Mouse (Mus musculus): ENCODE data around the gene Pitx2. TPM values are rescaled to one million over a fixed set of nuclear protein-coding genes. Genes with fewer than 3 reads are reported as not detected.
A peak's percentile ranks its signal among the peaks of the same experiment; 100 is the strongest.

Pitx2 gene
- 37.6 and 43.1 TPM in 2 replicates for polyA plus RNA-seq (2014; fragmentation: Nextera tagmentation; extraction: Ambion mirVana)

DNA sequence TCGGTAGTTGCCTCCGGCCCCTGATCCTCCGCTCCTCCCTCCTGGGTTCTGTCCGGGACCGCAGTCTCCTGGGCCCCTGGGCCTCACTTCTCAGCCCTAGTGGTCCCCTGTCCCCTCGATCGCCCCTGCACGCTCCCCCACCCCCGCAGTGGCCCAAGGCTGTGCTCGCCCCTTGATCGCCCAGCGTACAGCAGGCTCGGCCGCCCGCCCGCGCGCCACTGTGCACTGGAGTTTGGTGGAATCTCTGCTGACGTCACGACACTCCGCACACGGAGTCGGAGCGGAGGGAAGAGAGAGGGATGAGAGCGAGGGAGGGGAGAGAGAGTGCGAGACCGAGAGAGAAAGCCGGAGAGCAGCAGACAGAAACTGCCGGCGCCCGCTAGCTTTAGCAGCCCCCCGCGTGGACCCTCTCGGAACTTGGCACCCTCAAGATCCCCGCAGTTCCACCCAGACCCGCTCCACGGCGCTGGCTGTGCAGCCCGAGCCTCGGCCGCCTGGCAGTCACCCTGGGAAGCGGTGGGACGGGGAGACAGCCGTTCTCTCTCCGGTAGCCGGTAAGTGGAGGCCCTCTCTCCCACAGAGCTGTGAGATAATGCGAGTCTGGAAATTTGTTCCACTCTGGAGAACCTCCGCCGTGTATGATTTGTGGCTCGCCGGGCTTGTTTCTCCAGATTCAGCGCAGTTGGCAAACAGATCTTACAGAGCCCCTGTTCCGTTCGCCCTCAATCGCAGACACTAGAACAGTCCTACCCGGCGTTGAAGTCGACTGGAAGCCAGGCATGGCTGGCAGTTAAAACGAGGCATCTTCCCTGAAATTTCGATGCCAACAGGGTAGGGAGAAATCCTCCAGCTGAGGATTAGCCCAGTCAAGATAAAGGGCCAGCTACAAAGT, at the start of gene Pitx2:
Gene Pitx2, plus strand, starts transcription at position 270 of the 892 bp plus-strand sequence.
- H3K4me2 ChIP-seq (ENCODE audit: low read depth, severe bottlenecking), result peak within 1 kb of the TSS; percentile 59
- under 1% methylated on average over 60 of the region's 60 CpGs for WGBS
- peak within 1 kb of the TSS; percentile 56 for H3K9ac ChIP-seq (ENCODE audit: low read length)
- ATAC-seq (ENCODE audit: insufficient number of reproducible peaks, low FRiP score, low TSS enrichment, low read depth), result peak; percentile 74
- 0 out of 2 replicates have a peak within 1 kb of the TSS, but pooled peaks have one; percentile 23 for H3K27ac ChIP-seq (replicated peaks; ENCODE audit: low read depth, low read length)
- peak; percentile 79 for DNase-seq (ENCODE audit: low spot score)
- H3K4me3 ChIP-seq (ENCODE audit: low read depth, low read length), result peak within 1 kb of the TSS; percentile 36
- H3K9me3 ChIP-seq (ENCODE audit: control insufficient read depth, low read length), result no peaks in the 10 kb centered on the region
- H3K4me1 ChIP-seq (ENCODE audit: control insufficient read depth, insufficient read depth, low read length), result peaks cover 12% of the 10 kb centered on the region
- H3K36me3 ChIP-seq (ENCODE audit: control insufficient read depth, insufficient read depth, low read length), result no peaks in the 10 kb centered on the region
- peaks cover 80% of the 10 kb centered on the region for H3K27me3 ChIP-seq (ENCODE audit: control insufficient read depth, insufficient read depth, low read length)

DNA sequence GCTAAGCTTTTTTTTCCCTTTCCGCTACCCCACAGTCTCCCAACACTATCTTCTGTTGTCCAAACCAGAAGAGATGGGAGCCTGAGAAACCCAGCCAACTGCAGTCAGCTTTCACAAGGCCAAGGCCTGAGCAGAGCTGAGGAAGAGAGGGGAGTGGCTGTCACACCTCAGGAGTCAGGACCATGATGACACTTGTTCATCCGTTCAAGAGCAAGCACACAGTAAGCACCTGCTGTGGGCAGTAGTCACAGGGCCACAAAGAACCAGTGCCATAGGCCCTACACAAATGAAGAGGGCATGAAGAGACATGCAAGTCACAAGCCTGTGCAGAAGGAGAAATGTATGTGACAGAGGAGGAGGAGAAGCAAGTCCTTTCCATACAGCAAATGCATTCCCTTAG, 49.7 kb upstream of the Pitx2 start:
- H3K4me3 ChIP-seq (ENCODE audit: low read depth, low read length), result no peak overlapping the region
- no peak overlapping the region for H3K9ac ChIP-seq (ENCODE audit: low read length)
- H3K27me3 ChIP-seq (ENCODE audit: control insufficient read depth, insufficient read depth, low read length), result no peaks in the 10 kb centered on the region
- no peaks in the 10 kb centered on the region for H3K9me3 ChIP-seq (ENCODE audit: control insufficient read depth, low read length)
- H3K27ac ChIP-seq (replicated peaks; ENCODE audit: low read depth, low read length), result no peak overlapping the region
- H3K4me2 ChIP-seq (ENCODE audit: low read depth, severe bottlenecking), result no peak overlapping the region
- H3K4me1 ChIP-seq (ENCODE audit: control insufficient read depth, insufficient read depth, low read length), result peaks cover 5% of the 10 kb centered on the region; the same call in 1 of the 2 replicates
- no peak for DNase-seq (ENCODE audit: low spot score)
- 86% methylated on average over 2 of the region's 2 CpGs for WGBS
- no peak for ATAC-seq (ENCODE audit: insufficient number of reproducible peaks, low FRiP score, low TSS enrichment, low read depth)
- H3K36me3 ChIP-seq (ENCODE audit: control insufficient read depth, insufficient read depth, low read length), result no peaks in the 10 kb centered on the region

DNA sequence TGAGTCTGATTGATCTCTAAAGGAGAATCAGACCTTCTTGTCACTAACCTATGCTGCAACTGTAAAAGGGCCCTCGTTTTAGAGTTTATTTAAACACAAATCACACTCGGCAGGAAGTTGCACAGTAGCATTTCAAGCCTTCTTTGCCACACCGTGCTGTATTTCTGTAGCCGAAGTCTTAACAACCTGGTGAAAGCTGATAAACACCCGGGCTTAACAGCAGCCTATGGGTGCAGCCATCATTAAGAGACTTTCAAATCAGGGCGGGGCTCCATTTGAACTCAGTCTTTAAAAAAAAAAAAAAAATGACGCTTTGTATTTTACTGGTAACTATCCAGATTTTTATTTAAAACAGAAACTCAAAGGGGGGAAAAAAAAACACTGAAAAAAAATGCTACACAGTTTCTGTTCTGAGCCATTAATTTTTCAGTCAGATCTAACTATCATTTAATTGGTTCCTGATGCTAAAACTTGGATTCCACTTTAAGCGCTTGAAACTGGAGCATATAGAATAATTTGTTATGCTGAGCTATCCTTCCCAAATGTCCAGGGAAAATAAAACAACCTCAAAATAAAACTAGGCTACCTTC, 48.5 kb upstream of the Pitx2 start:
- H3K4me3 ChIP-seq (ENCODE audit: low read depth, low read length), result no peak overlapping the region
- no peak overlapping the region for H3K4me2 ChIP-seq (ENCODE audit: low read depth, severe bottlenecking)
- H3K9me3 ChIP-seq (ENCODE audit: control insufficient read depth, low read length), result no peaks in the 10 kb centered on the region
- H3K36me3 ChIP-seq (ENCODE audit: control insufficient read depth, insufficient read depth, low read length), result no peaks in the 10 kb centered on the region
- DNase-seq (ENCODE audit: low spot score) (peak; percentile 37), ATAC-seq (ENCODE audit: insufficient number of reproducible peaks, low FRiP score, low TSS enrichment, low read depth) (no peak)
- H3K27ac ChIP-seq (replicated peaks; ENCODE audit: low read depth, low read length), result 0 out of 2 replicates have a peak overlapping the region, but pooled peaks have one; percentile 14
- no peaks in the 10 kb centered on the region for H3K27me3 ChIP-seq (ENCODE audit: control insufficient read depth, insufficient read depth, low read length)
- H3K4me1 ChIP-seq (ENCODE audit: control insufficient read depth, insufficient read depth, low read length), result peaks cover 5% of the 10 kb centered on the region; the same call in 1 of the 2 replicates
- H3K9ac ChIP-seq (ENCODE audit: low read length), result no peak overlapping the region
- 9% methylated on average over 8 of the region's 8 CpGs for WGBS

DNA sequence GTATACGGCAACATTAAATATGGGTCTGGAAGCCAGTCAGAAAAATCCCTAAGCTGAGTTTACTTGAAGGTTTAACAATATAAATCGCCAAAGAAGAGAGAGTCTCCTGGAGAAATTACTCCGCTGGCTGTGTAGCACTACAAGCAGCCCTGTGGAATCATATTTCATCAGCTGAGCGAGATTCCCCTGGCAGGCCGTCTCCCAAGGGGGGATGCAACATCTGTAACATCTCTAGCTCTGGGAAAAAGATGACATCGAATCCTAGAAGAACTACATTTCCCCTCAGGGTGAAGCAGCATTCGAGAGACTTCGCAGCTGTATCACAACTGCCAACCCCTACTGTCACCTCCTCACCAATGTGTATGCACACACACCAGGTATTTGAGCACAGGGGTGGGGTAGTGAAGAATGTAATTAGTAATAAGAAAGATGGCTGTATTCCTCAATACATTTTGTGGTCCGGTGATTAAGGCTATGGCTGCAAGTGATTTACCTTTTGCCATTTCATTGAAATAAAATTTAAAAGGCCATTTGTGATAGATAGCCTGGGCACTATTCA, 40.8 kb upstream of the Pitx2 start:
- H3K4me1 ChIP-seq (ENCODE audit: control insufficient read depth, insufficient read depth, low read length), result no peaks in the 10 kb centered on the region
- no peaks in the 10 kb centered on the region for H3K9me3 ChIP-seq (ENCODE audit: control insufficient read depth, low read length)
- H3K27me3 ChIP-seq (ENCODE audit: control insufficient read depth, insufficient read depth, low read length), result no peaks in the 10 kb centered on the region
- H3K4me2 ChIP-seq (ENCODE audit: low read depth, severe bottlenecking), result no peak overlapping the region
- WGBS, result 44% methylated on average over 9 of the region's 9 CpGs
- no peak overlapping the region for H3K4me3 ChIP-seq (ENCODE audit: low read depth, low read length)
- H3K36me3 ChIP-seq (ENCODE audit: control insufficient read depth, insufficient read depth, low read length), result no peaks in the 10 kb centered on the region
- no peak overlapping the region for H3K9ac ChIP-seq (ENCODE audit: low read length)
- no peak overlapping the region for H3K27ac ChIP-seq (replicated peaks; ENCODE audit: low read depth, low read length)
- ATAC-seq (ENCODE audit: insufficient number of reproducible peaks, low FRiP score, low TSS enrichment, low read depth) (no peak), DNase-seq (ENCODE audit: low spot score) (no peak)

GRCm38 (mm10) chr3:129161333-129162035, 38.2 kb upstream of the Pitx2 start:
- DNase-seq (ENCODE audit: low spot score), result no peak
- Histone ChIP-seq H3K9me3 (ENCODE audit: control insufficient read depth, low read length) (no peaks in the 10 kb centered on the region), H3K4me2 (ENCODE audit: low read depth, severe bottlenecking) (no peak overlapping the region), H3K27me3 (ENCODE audit: control insufficient read depth, insufficient read depth, low read length) (no peaks in the 10 kb centered on the region), H3K27ac (replicated peaks; ENCODE audit: low read depth, low read length) (no peak overlapping the region), H3K4me3 (ENCODE audit: low read depth, low read length) (no peak overlapping the region), H3K36me3 (ENCODE audit: control insufficient read depth, insufficient read depth, low read length) (no peaks in the 10 kb centered on the region), H3K4me1 (ENCODE audit: control insufficient read depth, insufficient read depth, low read length) (no peaks in the 10 kb centered on the region), H3K9ac (ENCODE audit: low read length) (no peak overlapping the region)
- ATAC-seq (ENCODE audit: insufficient number of reproducible peaks, low FRiP score, low TSS enrichment, low read depth), result no peak
- WGBS, result 85% methylated on average over 11 of the region's 11 CpGs

DNA sequence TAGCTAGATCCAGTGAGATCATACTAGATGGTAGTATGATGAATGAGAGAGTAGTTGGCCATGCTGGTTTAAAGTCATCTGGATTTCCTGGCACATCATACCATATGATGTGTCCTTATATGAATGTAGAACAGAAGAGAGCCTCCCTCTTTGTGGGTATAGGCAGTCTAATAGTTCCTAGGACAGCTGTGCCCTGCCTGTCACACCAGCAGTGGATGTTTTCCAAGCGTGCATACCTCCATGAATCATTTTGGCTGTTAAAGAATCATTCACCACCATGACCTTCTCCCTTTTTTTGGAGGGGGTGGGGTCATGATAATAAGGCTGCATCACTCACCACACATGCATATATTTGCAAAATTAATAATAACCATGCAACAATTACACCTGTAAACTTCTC, 35.4 kb upstream of the Pitx2 start:
- Histone ChIP-seq H3K9me3 (ENCODE audit: control insufficient read depth, low read length) (no peaks in the 10 kb centered on the region), H3K4me2 (ENCODE audit: low read depth, severe bottlenecking) (no peak overlapping the region), H3K27me3 (ENCODE audit: control insufficient read depth, insufficient read depth, low read length) (no peaks in the 10 kb centered on the region), H3K27ac (replicated peaks; ENCODE audit: low read depth, low read length) (no peak overlapping the region), H3K4me3 (ENCODE audit: low read depth, low read length) (no peak overlapping the region), H3K4me1 (ENCODE audit: control insufficient read depth, insufficient read depth, low read length) (0 out of 2 replicates have a peak, but pooled peaks cover 2% of the 10 kb centered on the region), H3K36me3 (ENCODE audit: control insufficient read depth, insufficient read depth, low read length) (no peaks in the 10 kb centered on the region), H3K9ac (ENCODE audit: low read length) (no peak overlapping the region)
- no peak for DNase-seq (ENCODE audit: low spot score)
- no peak for ATAC-seq (ENCODE audit: insufficient number of reproducible peaks, low FRiP score, low TSS enrichment, low read depth)
- WGBS, result 78% methylated on average over 1 of the region's 1 CpGs

DNA sequence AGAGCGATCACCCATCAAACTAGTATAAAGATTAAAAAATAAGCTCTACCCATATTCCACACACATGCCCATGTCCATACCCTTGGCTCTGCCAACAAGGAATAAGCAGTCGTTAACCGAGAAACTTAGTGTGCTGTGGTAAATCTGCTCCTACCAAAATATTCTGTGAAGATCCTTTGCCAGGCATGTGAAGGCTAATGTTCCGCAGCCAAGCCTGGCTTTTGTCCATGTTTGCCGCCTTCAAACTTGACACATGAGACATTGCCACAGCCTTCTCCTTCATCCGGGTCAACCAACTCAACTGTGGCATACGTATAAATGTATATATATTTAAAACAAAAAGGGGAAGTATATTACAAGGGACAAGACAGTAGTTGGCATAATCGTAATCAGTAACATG, 34.0 kb upstream of the Pitx2 start:
- no peak for ATAC-seq (ENCODE audit: insufficient number of reproducible peaks, low FRiP score, low TSS enrichment, low read depth)
- WGBS, result 89% methylated on average over 8 of the region's 8 CpGs

DNA sequence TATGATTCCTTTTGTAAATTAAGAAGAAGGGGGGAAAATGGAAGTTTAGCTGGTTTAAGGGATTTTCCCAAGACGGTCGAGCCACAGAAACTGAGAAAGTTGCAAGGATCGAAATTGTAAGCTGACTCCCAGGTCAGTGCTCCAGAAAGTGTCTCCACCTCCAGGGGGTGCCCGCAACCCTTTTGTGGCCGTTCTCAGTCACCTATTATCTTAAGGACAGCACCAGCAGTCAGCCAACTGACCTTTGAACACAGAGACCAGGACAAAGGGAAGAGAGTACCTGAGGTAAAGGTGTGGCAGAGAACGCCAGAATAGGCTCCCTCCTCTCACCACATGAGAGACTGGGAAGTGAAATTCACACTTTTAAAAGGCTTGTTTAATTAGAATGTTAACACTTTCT, 33.0 kb upstream of the Pitx2 start:
- Histone ChIP-seq H3K4me3 (ENCODE audit: low read depth, low read length) (no peak overlapping the region), H3K36me3 (ENCODE audit: control insufficient read depth, insufficient read depth, low read length) (no peaks in the 10 kb centered on the region), H3K27ac (replicated peaks; ENCODE audit: low read depth, low read length) (no peak overlapping the region), H3K9ac (ENCODE audit: low read length) (no peak overlapping the region), H3K9me3 (ENCODE audit: control insufficient read depth, low read length) (no peaks in the 10 kb centered on the region), H3K4me2 (ENCODE audit: low read depth, severe bottlenecking) (no peak overlapping the region), H3K4me1 (ENCODE audit: control insufficient read depth, insufficient read depth, low read length) (0 out of 2 replicates have a peak, but pooled peaks cover 2% of the 10 kb centered on the region), H3K27me3 (ENCODE audit: control insufficient read depth, insufficient read depth, low read length) (no peaks in the 10 kb centered on the region)
- DNase-seq (ENCODE audit: low spot score) (no peak), ATAC-seq (ENCODE audit: insufficient number of reproducible peaks, low FRiP score, low TSS enrichment, low read depth) (no peak)
- WGBS, result 3% methylated on average over 6 of the region's 6 CpGs

More for the DNA sequence above, 34.0 kb upstream of the Pitx2 start:
- Histone ChIP-seq H3K9me3 (ENCODE audit: control insufficient read depth, low read length) (no peaks in the 10 kb centered on the region), H3K27me3 (ENCODE audit: control insufficient read depth, insufficient read depth, low read length) (no peaks in the 10 kb centered on the region), H3K4me1 (ENCODE audit: control insufficient read depth, insufficient read depth, low read length) (0 out of 2 replicates have a peak, but pooled peaks cover 2% of the 10 kb centered on the region), H3K4me3 (ENCODE audit: low read depth, low read length) (no peak overlapping the region), H3K9ac (ENCODE audit: low read length) (no peak overlapping the region), H3K36me3 (ENCODE audit: control insufficient read depth, insufficient read depth, low read length) (no peaks in the 10 kb centered on the region), H3K27ac (replicated peaks; ENCODE audit: low read depth, low read length) (no peak overlapping the region), H3K4me2 (ENCODE audit: low read depth, severe bottlenecking) (no peak overlapping the region)
- DNase-seq (ENCODE audit: low spot score), result no peak

Data from limb, embryonic 11.5 days (tissue).